Mouse (Mus musculus): ENCODE results near the gene Sirt2.

- TF ChIP-seq CTCF (IDR thresholded peaks at IDR 0.05; ENCODE audit: extremely low read depth, insufficient read length, insufficient replicate concordance, low read depth, low read length) (no peak), POLR2A (IDR thresholded peaks at IDR 0.05; ENCODE audit: low read depth, low read length) (no peak)
Observed at GRCm38 (mm10) chr7:28836936-28837335, 70.4 kb downstream of the Sirt2 start.
